Mouse (Mus musculus): ENCODE measurements around the gene Ppp2r5a. TPM values are rescaled to one million over a fixed set of nuclear protein-coding genes. Genes with fewer than 3 reads are reported as not detected.

Gene Ppp2r5a
- polyA plus RNA-seq, 1 experiment = 60.4 TPM

GRCm38 (mm10) chr1:191393536-191393935 lies 9.5 kb downstream of the Ppp2r5a start:
- peaks cover 4% of the 10 kb centered on the region for H3K4me1 ChIP-seq (ENCODE audit: control insufficient read depth, insufficient read depth, low read length)
- H3K27ac ChIP-seq (ENCODE audit: insufficient read depth, low read length) = no peak overlapping the region
- H3K4me3 ChIP-seq (ENCODE audit: insufficient read depth, low read length) = no peak overlapping the region
- no peak for TF ChIP-seq CTCF (IDR thresholded peaks at IDR 0.05; ENCODE audit: borderline replicate concordance, insufficient read depth, low read length)
- TF ChIP-seq POLR2A (IDR thresholded peaks at IDR 0.05; ENCODE audit: low read depth, low read length) = no peak

- no peak for TF ChIP-seq CTCF (IDR thresholded peaks at IDR 0.05; ENCODE audit: borderline replicate concordance, insufficient read depth, low read length)
- no peak for TF ChIP-seq POLR2A (IDR thresholded peaks at IDR 0.05; ENCODE audit: low read depth, low read length)
- H3K4me3 ChIP-seq (ENCODE audit: insufficient read depth, low read length) = no peak overlapping the region
- H3K4me1 ChIP-seq (ENCODE audit: control insufficient read depth, insufficient read depth, low read length) = peaks cover 4% of the 10 kb centered on the region
- H3K27ac ChIP-seq (ENCODE audit: insufficient read depth, low read length) = no peak overlapping the region
These were observed 11.8 kb downstream of the Ppp2r5a start for GRCm38 (mm10) chr1:191391311-191391710.

- H3K4me3 ChIP-seq (ENCODE audit: insufficient read depth, low read length) = no peak overlapping the region
- H3K27ac ChIP-seq (ENCODE audit: insufficient read depth, low read length) = no peak overlapping the region
- no peak for TF ChIP-seq POLR2A (IDR thresholded peaks at IDR 0.05; ENCODE audit: low read depth, low read length)
- TF ChIP-seq CTCF (IDR thresholded peaks at IDR 0.05; ENCODE audit: borderline replicate concordance, insufficient read depth, low read length) = no peak
- no peaks in the 10 kb centered on the region for H3K4me1 ChIP-seq (ENCODE audit: control insufficient read depth, insufficient read depth, low read length)
These were observed 18.2 kb downstream of the Ppp2r5a start for GRCm38 (mm10) chr1:191384786-191385430.

GRCm38 (mm10) chr1:191381955-191382736 lies 20.9 kb downstream of the Ppp2r5a start:
- TF ChIP-seq POLR2A (IDR thresholded peaks at IDR 0.05; ENCODE audit: low read depth, low read length) (no peak), CTCF (IDR thresholded peaks at IDR 0.05; ENCODE audit: borderline replicate concordance, insufficient read depth, low read length) (no peak)
- no peaks in the 10 kb centered on the region for H3K4me1 ChIP-seq (ENCODE audit: control insufficient read depth, insufficient read depth, low read length)
- H3K4me3 ChIP-seq (ENCODE audit: insufficient read depth, low read length) = no peak overlapping the region
- no peak overlapping the region for H3K27ac ChIP-seq (ENCODE audit: insufficient read depth, low read length)

GRCm38 (mm10) chr1:191380843-191381242 lies 22.2 kb downstream of the Ppp2r5a start:
- TF ChIP-seq POLR2A (IDR thresholded peaks at IDR 0.05; ENCODE audit: low read depth, low read length) (no peak), CTCF (IDR thresholded peaks at IDR 0.05; ENCODE audit: borderline replicate concordance, insufficient read depth, low read length) (no peak)

GRCm38 (mm10) chr1:191378080-191378479 lies 25.0 kb downstream of the Ppp2r5a start:
- no peaks in the 10 kb centered on the region for H3K4me1 ChIP-seq (ENCODE audit: control insufficient read depth, insufficient read depth, low read length)
- TF ChIP-seq POLR2A (IDR thresholded peaks at IDR 0.05; ENCODE audit: low read depth, low read length) (no peak), CTCF (IDR thresholded peaks at IDR 0.05; ENCODE audit: borderline replicate concordance, insufficient read depth, low read length) (no peak)

More at GRCm38 (mm10) chr1:191380843-191381242, 22.2 kb downstream of the Ppp2r5a start:
- H3K4me3 ChIP-seq (ENCODE audit: insufficient read depth, low read length) = no peak overlapping the region
- H3K27ac ChIP-seq (ENCODE audit: insufficient read depth, low read length) = no peak overlapping the region
- H3K4me1 ChIP-seq (ENCODE audit: control insufficient read depth, insufficient read depth, low read length) = no peaks in the 10 kb centered on the region

GRCm38 (mm10) chr1:191375644-191375998 lies 27.5 kb downstream of the Ppp2r5a start:
- Histone ChIP-seq H3K27ac (ENCODE audit: insufficient read depth, low read length) (no peak overlapping the region), H3K4me3 (ENCODE audit: insufficient read depth, low read length) (no peak overlapping the region), H3K4me1 (ENCODE audit: control insufficient read depth, insufficient read depth, low read length) (no peaks in the 10 kb centered on the region)
- no peak for TF ChIP-seq POLR2A (IDR thresholded peaks at IDR 0.05; ENCODE audit: low read depth, low read length)
- TF ChIP-seq CTCF (IDR thresholded peaks at IDR 0.05; ENCODE audit: borderline replicate concordance, insufficient read depth, low read length) = no peak

More at GRCm38 (mm10) chr1:191378080-191378479, 25.0 kb downstream of the Ppp2r5a start:
- Histone ChIP-seq H3K27ac (ENCODE audit: insufficient read depth, low read length) (no peak overlapping the region), H3K4me3 (ENCODE audit: insufficient read depth, low read length) (no peak overlapping the region)

GRCm38 (mm10) chr1:191374993-191375643 lies 28.0 kb downstream of the Ppp2r5a start:
- TF ChIP-seq CTCF (IDR thresholded peaks at IDR 0.05; ENCODE audit: borderline replicate concordance, insufficient read depth, low read length) (no peak), POLR2A (IDR thresholded peaks at IDR 0.05; ENCODE audit: low read depth, low read length) (no peak)
- Histone ChIP-seq H3K4me1 (ENCODE audit: control insufficient read depth, insufficient read depth, low read length) (no peaks in the 10 kb centered on the region), H3K4me3 (ENCODE audit: insufficient read depth, low read length) (no peak overlapping the region), H3K27ac (ENCODE audit: insufficient read depth, low read length) (no peak overlapping the region)

- TF ChIP-seq POLR2A (IDR thresholded peaks at IDR 0.05; ENCODE audit: low read depth, low read length) (no peak), CTCF (IDR thresholded peaks at IDR 0.05; ENCODE audit: borderline replicate concordance, insufficient read depth, low read length) (no peak)
- no peak overlapping the region for H3K27ac ChIP-seq (ENCODE audit: insufficient read depth, low read length)
- H3K4me1 ChIP-seq (ENCODE audit: control insufficient read depth, insufficient read depth, low read length) = no peaks in the 10 kb centered on the region
- no peak overlapping the region for H3K4me3 ChIP-seq (ENCODE audit: insufficient read depth, low read length)
These were observed 33.9 kb downstream of the Ppp2r5a start for GRCm38 (mm10) chr1:191369140-191369539.
